Mouse (Mus musculus): ENCODE measurements around the gene Npas1. TPM values are rescaled to one million over a fixed set of nuclear protein-coding genes. Genes with fewer than 3 reads are reported as not detected.

Npas1 gene
- polyA plus RNA-seq (2015; fragmentation: Nextera tagmentation; extraction: Ambion mirVana), result 5.1 and 6.7 TPM in 2 replicates

- Histone ChIP-seq H3K4me1 (peaks cover 19% of the 10 kb centered on the region), H3K4me2 (replicated peaks) (peak within 1 kb of the TSS; percentile 45), H3K9me3 (no peaks in the 10 kb centered on the region), H3K4me3 (peak within 1 kb of the TSS; percentile 37), H3K27me3 (peaks cover 53% of the 10 kb centered on the region), H3K27ac (replicated peaks) (no peak within 1 kb of the TSS), H3K9ac (replicated peaks) (no peak within 1 kb of the TSS), H3K36me3 (no peaks in the 10 kb centered on the region)
- 92% methylated on average over 8 of the region's 8 CpGs for WGBS
- no peak for ATAC-seq (replicated peaks)
These were observed at the start of gene Npas1 for GRCm38 (mm10) chr7:16477628-16478027. Gene Npas1 (minus strand): TSS chr7:16477728.

- 89% methylated on average over 2 of the region's 2 CpGs for WGBS
- no peaks in the 10 kb centered on the region for H3K27me3 ChIP-seq
- no peaks in the 10 kb centered on the region for H3K9me3 ChIP-seq
- no peak overlapping the region for H3K27ac ChIP-seq (replicated peaks)
- ATAC-seq (replicated peaks), result no peak
- peaks cover 6% of the 10 kb centered on the region; the same call in 1 of the 2 replicates for H3K36me3 ChIP-seq
- no peak overlapping the region for H3K4me2 ChIP-seq (replicated peaks)
- H3K4me3 ChIP-seq, result no peak overlapping the region
- no peak overlapping the region for H3K9ac ChIP-seq (replicated peaks)
- 0 out of 2 replicates have a peak, but pooled peaks cover 4% of the 10 kb centered on the region for H3K4me1 ChIP-seq
These were observed 48.5 kb upstream of the Npas1 start for GRCm38 (mm10) chr7:16525995-16526394.

GRCm38 (mm10) chr7:16525448-16525847, 47.9 kb upstream of the Npas1 start:
- H3K9ac ChIP-seq (replicated peaks), result no peak overlapping the region
- peaks cover 6% of the 10 kb centered on the region; the same call in 1 of the 2 replicates for H3K36me3 ChIP-seq
- no peak overlapping the region for H3K27ac ChIP-seq (replicated peaks)
- no peak overlapping the region for H3K4me2 ChIP-seq (replicated peaks)
- H3K4me3 ChIP-seq, result no peak overlapping the region
- H3K9me3 ChIP-seq, result no peaks in the 10 kb centered on the region
- WGBS, result 82% methylated on average over 3 of the region's 3 CpGs
- H3K27me3 ChIP-seq, result no peaks in the 10 kb centered on the region
- H3K4me1 ChIP-seq, result 0 out of 2 replicates have a peak, but pooled peaks cover 4% of the 10 kb centered on the region
- ATAC-seq (replicated peaks), result no peak

- WGBS, result 52% methylated on average over 2 of the region's 2 CpGs
- ATAC-seq (replicated peaks), result no peak
- Histone ChIP-seq H3K9me3 (no peaks in the 10 kb centered on the region), H3K27ac (replicated peaks) (no peak overlapping the region), H3K36me3 (peaks cover 6% of the 10 kb centered on the region; the same call in 1 of the 2 replicates), H3K4me3 (no peak overlapping the region), H3K4me2 (replicated peaks) (no peak overlapping the region), H3K9ac (replicated peaks) (no peak overlapping the region), H3K27me3 (no peaks in the 10 kb centered on the region), H3K4me1 (peaks cover 7% of the 10 kb centered on the region; the same call in 1 of the 2 replicates)
These were observed 46.8 kb upstream of the Npas1 start for GRCm38 (mm10) chr7:16524308-16524707.

GRCm38 (mm10) chr7:16519310-16519709, 41.8 kb upstream of the Npas1 start:
- Histone ChIP-seq H3K36me3 (no peaks in the 10 kb centered on the region), H3K4me1 (peaks cover 5% of the 10 kb centered on the region; the same call in 1 of the 2 replicates)
- WGBS, result 90% methylated on average over 2 of the region's 2 CpGs

GRCm38 (mm10) chr7:16517198-16517597, 39.7 kb upstream of the Npas1 start:
- Histone ChIP-seq H3K9me3 (no peaks in the 10 kb centered on the region), H3K4me2 (replicated peaks) (no peak overlapping the region), H3K36me3 (no peaks in the 10 kb centered on the region), H3K4me3 (no peak overlapping the region), H3K4me1 (peaks cover 3% of the 10 kb centered on the region; the same call in 1 of the 2 replicates), H3K27ac (replicated peaks) (no peak overlapping the region), H3K9ac (replicated peaks) (no peak overlapping the region), H3K27me3 (no peaks in the 10 kb centered on the region)
- no peak for ATAC-seq (replicated peaks)
- 86% methylated on average over 5 of the region's 5 CpGs for WGBS

More at GRCm38 (mm10) chr7:16519310-16519709, 41.8 kb upstream of the Npas1 start:
- Histone ChIP-seq H3K9ac (replicated peaks) (no peak overlapping the region), H3K4me3 (no peak overlapping the region), H3K27ac (replicated peaks) (no peak overlapping the region), H3K9me3 (no peaks in the 10 kb centered on the region), H3K4me2 (replicated peaks) (no peak overlapping the region), H3K27me3 (no peaks in the 10 kb centered on the region)
- ATAC-seq (replicated peaks), result no peak

- ATAC-seq (replicated peaks), result no peak
- Histone ChIP-seq H3K36me3 (peaks cover 59% of the 10 kb centered on the region), H3K4me3 (no peak overlapping the region), H3K27ac (replicated peaks) (no peak overlapping the region), H3K4me2 (replicated peaks) (no peak overlapping the region), H3K9ac (replicated peaks) (no peak overlapping the region), H3K9me3 (no peaks in the 10 kb centered on the region), H3K27me3 (no peaks in the 10 kb centered on the region), H3K4me1 (no peaks in the 10 kb centered on the region)
- 27% methylated on average over 3 of the region's 3 CpGs for WGBS
These were observed 29.8 kb upstream of the Npas1 start for GRCm38 (mm10) chr7:16507284-16507683.

GRCm38 (mm10) chr7:16505226-16505593, 27.7 kb upstream of the Npas1 start:
- Histone ChIP-seq H3K9ac (replicated peaks) (no peak overlapping the region), H3K36me3 (peaks cover 61% of the 10 kb centered on the region), H3K27me3 (no peaks in the 10 kb centered on the region), H3K27ac (replicated peaks) (no peak overlapping the region), H3K4me1 (no peaks in the 10 kb centered on the region), H3K9me3 (no peaks in the 10 kb centered on the region), H3K4me3 (no peak overlapping the region), H3K4me2 (replicated peaks) (no peak overlapping the region)
- ATAC-seq (replicated peaks), result no peak
- WGBS, result 96% methylated on average over 3 of the region's 3 CpGs

- Histone ChIP-seq H3K27me3 (no peaks in the 10 kb centered on the region), H3K4me1 (no peaks in the 10 kb centered on the region), H3K4me2 (replicated peaks) (no peak overlapping the region), H3K36me3 (peaks cover 57% of the 10 kb centered on the region), H3K4me3 (no peak overlapping the region), H3K27ac (replicated peaks) (no peak overlapping the region), H3K9ac (replicated peaks) (no peak overlapping the region), H3K9me3 (no peaks in the 10 kb centered on the region)
- WGBS, result 70% methylated on average over 2 of the region's 2 CpGs
- ATAC-seq (replicated peaks), result no peak
These were observed 27.2 kb upstream of the Npas1 start for GRCm38 (mm10) chr7:16504573-16505225.

- Histone ChIP-seq H3K9ac (replicated peaks) (no peak overlapping the region), H3K4me2 (replicated peaks) (no peak overlapping the region), H3K36me3 (peaks cover 71% of the 10 kb centered on the region), H3K27ac (replicated peaks) (no peak overlapping the region), H3K4me1 (no peaks in the 10 kb centered on the region), H3K4me3 (no peak overlapping the region), H3K9me3 (no peaks in the 10 kb centered on the region), H3K27me3 (no peaks in the 10 kb centered on the region)
- 86% methylated on average over 4 of the region's 4 CpGs for WGBS
- ATAC-seq (replicated peaks), result no peak
These were observed 24.0 kb upstream of the Npas1 start for GRCm38 (mm10) chr7:16501571-16501970.

- Histone ChIP-seq H3K4me1 (no peaks in the 10 kb centered on the region), H3K4me3 (no peak overlapping the region), H3K9ac (replicated peaks) (no peak overlapping the region), H3K9me3 (no peaks in the 10 kb centered on the region), H3K4me2 (replicated peaks) (no peak overlapping the region), H3K27me3 (no peaks in the 10 kb centered on the region), H3K27ac (replicated peaks) (no peak overlapping the region), H3K36me3 (peaks cover 69% of the 10 kb centered on the region)
- 81% methylated on average over 6 of the region's 6 CpGs for WGBS
- ATAC-seq (replicated peaks), result peak; percentile 49; the same call in 1 of the 2 replicates
These were observed 22.2 kb upstream of the Npas1 start for GRCm38 (mm10) chr7:16499671-16500104.

GRCm38 (mm10) chr7:16496260-16496659, 18.7 kb upstream of the Npas1 start:
- Histone ChIP-seq H3K4me1 (no peaks in the 10 kb centered on the region), H3K36me3 (peaks cover 40% of the 10 kb centered on the region), H3K27me3 (no peaks in the 10 kb centered on the region), H3K4me2 (replicated peaks) (no peak overlapping the region), H3K4me3 (no peak overlapping the region), H3K9me3 (no peaks in the 10 kb centered on the region), H3K27ac (replicated peaks) (no peak overlapping the region), H3K9ac (replicated peaks) (no peak overlapping the region)
- 90% methylated on average over 3 of the region's 3 CpGs for WGBS
- no peak for ATAC-seq (replicated peaks)

GRCm38 (mm10) chr7:16493361-16493760, 15.8 kb upstream of the Npas1 start:
- Histone ChIP-seq H3K4me1 (no peaks in the 10 kb centered on the region), H3K4me3 (no peak overlapping the region), H3K27me3 (no peaks in the 10 kb centered on the region), H3K9me3 (no peaks in the 10 kb centered on the region), H3K9ac (replicated peaks) (no peak overlapping the region), H3K4me2 (replicated peaks) (no peak overlapping the region), H3K27ac (replicated peaks) (no peak overlapping the region), H3K36me3 (peaks cover 34% of the 10 kb centered on the region)
- 47% methylated on average over 2 of the region's 2 CpGs for WGBS
- ATAC-seq (replicated peaks), result no peak
